Mouse (Mus musculus) midbrain, embryonic 14.5 days (tissue): ENCODE measurements around the gene Nagk. TPM values are rescaled to one million over a fixed set of nuclear protein-coding genes. Genes with fewer than 3 reads are reported as not detected.

Experiments
- ATAC-seq: fragments of 200-750 bp; cut with Nextera tagmentation; 2 replicates; pipeline ENCODE4 v1.8.0; 2017; ENCODE audit warnings: moderate number of reproducible peaks, moderate library complexity; ENCODE audit not compliant: low FRiP score, low TSS enrichment
- DNase-seq: peaks from one replicate; pipeline ENCODE4 v3.0.0-alpha.2; 2015
- H3K27ac ChIP-seq: fragments of 300-500 bp; sonication (generic); replicated peaks from 2 replicates; pipeline ENCODE4 v1.5.1; 2014; ENCODE audit warnings: mild to moderate bottlenecking, low read depth, low read length, moderate library complexity
- H3K27me3 ChIP-seq: fragments of 300-500 bp; sonication (generic); 2 replicates; pipeline ENCODE4 v1.6.1; 2014; ENCODE audit warnings: low read length, control low read depth, mixed read lengths; ENCODE audit not compliant: control insufficient read depth, insufficient read depth
- H3K36me3 ChIP-seq: fragments of 300-500 bp; sonication (generic); 2 replicates; pipeline ENCODE4 v1.6.1; 2014; ENCODE audit warnings: low read length, control low read depth; ENCODE audit not compliant: control insufficient read depth, insufficient read depth
- H3K4me1 ChIP-seq: fragments of 300-500 bp; sonication (generic); 2 replicates; pipeline ENCODE4 v1.6.1; 2014; ENCODE audit warnings: mild to moderate bottlenecking, antibody characterized with exemption, low read length, control low read depth; ENCODE audit not compliant: control insufficient read depth, insufficient read depth
- H3K4me2 ChIP-seq: fragments of 300-500 bp; sonication (generic); 2 replicates; pipeline ENCODE4 v1.6.1; 2014; ENCODE audit warnings: mild to moderate bottlenecking, low read length, moderate library complexity
- H3K4me3 ChIP-seq: fragments of 300-500 bp; sonication (generic); replicated peaks from 2 replicates; pipeline ENCODE4 v1.5.1; 2014; ENCODE audit warnings: low read depth, low read length
- H3K9ac ChIP-seq: fragments of 300-500 bp; sonication (generic); replicated peaks from 2 replicates; pipeline ENCODE4 v1.6.1; 2014; ENCODE audit warnings: mild to moderate bottlenecking, low read length, moderate library complexity
- H3K9me3 ChIP-seq: fragments of 300-500 bp; sonication (generic); 2 replicates; pipeline ENCODE4 v1.6.1; 2016; ENCODE audit warnings: low read length, control low read depth, mixed read lengths; ENCODE audit not compliant: control insufficient read depth
- WGBS: fragments of 180-500 bp; shearing (Covaris S2); extraction: QIAGEN DNeasy Blood & Tissue Kit; methylation state at CpG from one replicate; pipeline ENCODE4 v1.1.7; 2014; 5-methylcytosine and 5-hydroxymethylcytosine counted together
- polyA plus RNA-seq: library from polyadenylated mRNA; unstranded; fragments of >200 nt; fragmentation: Nextera tagmentation; extraction: Ambion mirVana; gene quantifications from 2 replicates; pipeline ENCODE4 v1.2.1, GENCODE M21; 2014

Gene Nagk
- polyA plus RNA-seq, 1 experiment from 2014 or later: 85.8 TPM

DNA sequence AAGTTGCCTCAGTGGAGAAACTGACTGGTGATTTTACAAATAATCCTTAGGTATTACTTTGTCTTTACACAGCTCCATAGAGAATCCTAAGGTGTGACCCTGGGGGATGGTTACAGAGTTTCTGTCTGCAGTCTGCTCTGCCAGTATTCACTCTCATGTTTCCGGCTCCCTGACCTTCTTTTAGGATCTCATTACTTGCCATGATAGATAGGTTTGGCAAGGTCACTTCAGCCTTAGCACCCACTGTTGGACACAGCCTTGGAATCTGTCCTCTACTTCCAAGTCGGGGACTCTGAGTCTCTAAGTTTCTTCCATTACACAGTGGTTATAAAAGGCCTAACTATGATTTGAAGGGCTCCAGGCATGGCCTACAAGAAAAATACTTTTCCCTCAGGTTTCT, 54.7 kb downstream of the Nagk start:
- no peak overlapping the region for H3K9ac ChIP-seq
- ATAC-seq (no peak), DNase-seq (no peak)
- H3K4me1 ChIP-seq: no peaks in the 10 kb centered on the region
- 91% methylated on average over 2 of the region's 2 CpGs for WGBS
- H3K4me2 ChIP-seq: no peak overlapping the region
- H3K36me3 ChIP-seq: no peaks in the 10 kb centered on the region
- H3K27ac ChIP-seq: no peak overlapping the region
- no peak overlapping the region for H3K4me3 ChIP-seq
- H3K9me3 ChIP-seq: no peaks in the 10 kb centered on the region
- no peaks in the 10 kb centered on the region for H3K27me3 ChIP-seq

Other genes starting within 250 kb of the Nagk start
- gene Stambp, start 222.3 kb upstream of the Nagk start, polyA plus RNA-seq: 63.6 and 64.4 TPM in 2 replicates
- 0.25 TPM in 1 of 2 replicates, not detected in the other for gene Clec4f, start 138.8 kb upstream of the Nagk start, polyA plus RNA-seq
- not detected in 2 replicates for gene Cd207, start 117.1 kb upstream of the Nagk start, polyA plus RNA-seq
- 0.22 TPM in 1 of 2 replicates, not detected in the other for gene Vax2, start 83.7 kb upstream of the Nagk start, polyA plus RNA-seq
- gene Atp6v1b1, start 52.0 kb upstream of the Nagk start, polyA plus RNA-seq: 0.18 TPM in 1 of 2 replicates, not detected in the other
- gene Ankrd53, start 32.3 kb upstream of the Nagk start, polyA plus RNA-seq: 0.19 and 0.37 TPM in 2 replicates
- gene Tex261, start 19.2 kb upstream of the Nagk start, polyA plus RNA-seq: 59.0 and 62.3 TPM in 2 replicates
- gene Paip2b, start 36.8 kb downstream of the Nagk start, polyA plus RNA-seq: 25.7 and 35.4 TPM in 2 replicates
- 108 and 110 TPM in 2 replicates for gene Zfp638, start 72.1 kb downstream of the Nagk start, polyA plus RNA-seq
- 1.3 and 2.9 TPM in 2 replicates for gene Dysf, start 213.6 kb downstream of the Nagk start, polyA plus RNA-seq